Mouse (Mus musculus) G1E-ER4 (cell line): ENCODE results near the gene Ano8. TPM values are rescaled to one million over a fixed set of nuclear protein-coding genes. Genes with fewer than 3 reads are reported as not detected.

Experiments used
- GATA1 ChIP-seq: IDR thresholded peaks from one replicate; pipeline ENCODE4 v1.8.0; 2012; ENCODE audit warnings: low read length, inconsistent platforms
- polyA plus RNA-seq: library from polyadenylated mRNA; stranded (reverse); fragments of >175 nt; gene quantifications from 2 replicates; pipeline ENCODE4 v1.2.3, GENCODE M21; 2012

The Ano8 gene
- polyA plus RNA-seq, 1 experiment = 1.2 TPM

GRCm38 (mm10) chr8:71464513-71465500 lies 21.0 kb downstream of the Ano8 start, which contains the start of gene Mrpl34:
Gene Mrpl34, plus strand, starts transcription at chr8:71464959.
- no peak for TF ChIP-seq GATA1

GRCm38 (mm10) chr8:71463188-71464033 lies 22.4 kb downstream of the Ano8 start, which contains the start of gene Abhd8:
Gene Abhd8, minus strand, starts transcription at chr8:71463655.
- no peak for TF ChIP-seq GATA1

- no peak for TF ChIP-seq GATA1
Observed at GRCm38 (mm10) chr8:71462786-71463185, 23.0 kb downstream of the Ano8 start.

GRCm38 (mm10) chr8:71462191-71462590 lies 23.6 kb downstream of the Ano8 start:
- no peak for TF ChIP-seq GATA1

- TF ChIP-seq GATA1 = no peak
Observed at GRCm38 (mm10) chr8:71461152-71461840, 24.5 kb downstream of the Ano8 start.

- TF ChIP-seq GATA1 = no peak
Observed at GRCm38 (mm10) chr8:71460716-71461115, 25.0 kb downstream of the Ano8 start.

GRCm38 (mm10) chr8:71457659-71458270 lies 28.0 kb downstream of the Ano8 start:
- no peak for TF ChIP-seq GATA1

GRCm38 (mm10) chr8:71456906-71457305 lies 28.9 kb downstream of the Ano8 start:
- TF ChIP-seq GATA1 = no peak

GRCm38 (mm10) chr8:71454668-71455067 lies 31.1 kb downstream of the Ano8 start:
- TF ChIP-seq GATA1 = no peak

GRCm38 (mm10) chr8:71452669-71453068 lies 33.1 kb downstream of the Ano8 start:
- TF ChIP-seq GATA1 = no peak

- no peak for TF ChIP-seq GATA1
Observed at GRCm38 (mm10) chr8:71451777-71452176, 34.0 kb downstream of the Ano8 start.

GRCm38 (mm10) chr8:71451337-71451736 lies 34.4 kb downstream of the Ano8 start:
- no peak for TF ChIP-seq GATA1

GRCm38 (mm10) chr8:71445096-71445495 lies 40.7 kb downstream of the Ano8 start:
- TF ChIP-seq GATA1 = no peak

- TF ChIP-seq GATA1 = no peak
Observed at GRCm38 (mm10) chr8:71441404-71441803, 44.4 kb downstream of the Ano8 start.

GRCm38 (mm10) chr8:71437041-71437440 lies 48.7 kb downstream of the Ano8 start:
- TF ChIP-seq GATA1 = no peak

Other genes starting within 250 kb of the Ano8 start
- gene Myo9b, start 213.2 kb downstream of the Ano8 start, polyA plus RNA-seq = 56.8 and 57.3 TPM in 2 replicates
- 15.7 and 24.4 TPM in 2 replicates for gene Haus8, start 213.0 kb downstream of the Ano8 start, polyA plus RNA-seq
- gene Use1, start 119.1 kb downstream of the Ano8 start, polyA plus RNA-seq = 183 and 196 TPM in 2 replicates
- 51.3 and 71.7 TPM in 2 replicates for gene Ocel1, start 114.7 kb downstream of the Ano8 start, polyA plus RNA-seq
- gene Nr2f6, start 104.0 kb downstream of the Ano8 start, polyA plus RNA-seq = 63.4 and 72.0 TPM in 2 replicates
- gene Ushbp1, start 90.2 kb downstream of the Ano8 start, polyA plus RNA-seq = 0.04 and 0.10 TPM in 2 replicates
- 146 and 153 TPM in 2 replicates for gene Babam1, start 89.1 kb downstream of the Ano8 start, polyA plus RNA-seq
- 39.7 and 50.9 TPM in 2 replicates for gene Ankle1, start 80.0 kb downstream of the Ano8 start, polyA plus RNA-seq
- 18.9 and 25.3 TPM in 2 replicates for gene Abhd8, start 22.3 kb downstream of the Ano8 start, polyA plus RNA-seq
- 221 and 248 TPM in 2 replicates for gene Mrpl34, start 21.0 kb downstream of the Ano8 start, polyA plus RNA-seq
- 284 and 345 TPM in 2 replicates for gene Dda1, start 16.8 kb downstream of the Ano8 start, polyA plus RNA-seq
- 40.9 and 51.0 TPM in 2 replicates for gene Gtpbp3, start 2.1 kb upstream of the Ano8 start, polyA plus RNA-seq
- 1.9 and 2.4 TPM in 2 replicates for gene Plvap, start 25.8 kb upstream of the Ano8 start, polyA plus RNA-seq
- gene Ccdc194, start 39.7 kb upstream of the Ano8 start, polyA plus RNA-seq = not detected in 2 replicates
- gene Bst2, start 51.5 kb upstream of the Ano8 start, polyA plus RNA-seq = 17.1 and 18.8 TPM in 2 replicates
- 135 and 147 TPM in 2 replicates for gene Mvb12a, start 57.0 kb upstream of the Ano8 start, polyA plus RNA-seq
- gene Tmem221, start 72.9 kb upstream of the Ano8 start, polyA plus RNA-seq = not detected in 2 replicates
- gene Nxnl1, start 80.6 kb upstream of the Ano8 start, polyA plus RNA-seq = not detected in 2 replicates
- not detected in 2 replicates for gene Slc27a1, start 82.9 kb upstream of the Ano8 start, polyA plus RNA-seq
- 435 and 550 TPM in 2 replicates for gene Pgls, start 106.2 kb upstream of the Ano8 start, polyA plus RNA-seq
- 7.9 and 8.6 TPM in 2 replicates for gene Fam129c, start 111.7 kb upstream of the Ano8 start, polyA plus RNA-seq
- gene Colgalt1, start 125.0 kb upstream of the Ano8 start, polyA plus RNA-seq = 41.9 and 53.0 TPM in 2 replicates
- 0.41 and 0.52 TPM in 2 replicates for gene Unc13a, start 185.8 kb upstream of the Ano8 start, polyA plus RNA-seq
- gene Jak3, start 190.3 kb upstream of the Ano8 start, polyA plus RNA-seq = 27.6 and 33.8 TPM in 2 replicates
- 4.6 and 5.5 TPM in 2 replicates for gene Insl3, start 203.3 kb upstream of the Ano8 start, polyA plus RNA-seq
- 0.02 TPM in 1 of 2 replicates, not detected in the other for gene B3gnt3, start 215.8 kb upstream of the Ano8 start, polyA plus RNA-seq
- gene Fcho1, start 239.8 kb upstream of the Ano8 start, polyA plus RNA-seq = 32.9 and 36.1 TPM in 2 replicates